Mouse (Mus musculus) intestine, embryonic 14.5 days (tissue): ENCODE measurements at regions not wholly inside any gene's neighbourhood (a gene's known extent, or its start where the extent isn't known, plus 50 kb on each side); places are given as distances from the start of the nearest gene placed in this dataset.

Source experiments
- ATAC-seq: fragments of 200-750 bp; cut with Nextera tagmentation; replicated peaks from 2 replicates; pipeline ENCODE4 v1.8.0; 2017; ENCODE audit warnings: low read depth, moderate number of reproducible peaks, moderate TSS enrichment, moderate library complexity; ENCODE audit not compliant: low FRiP score, low TSS enrichment
- DNase-seq: peaks from one replicate; pipeline ENCODE4 v3.0.0-alpha.2; 2018; ENCODE audit warnings: low spot score
- H3K27ac ChIP-seq: fragments of 300-500 bp; sonication (generic); 2 replicates; pipeline ENCODE4 v1.5.1; 2014; ENCODE audit warnings: low read depth, mild to moderate bottlenecking, control low read depth
- H3K27me3 ChIP-seq: fragments of 300-500 bp; sonication (generic); replicated peaks from 2 replicates; pipeline ENCODE4 v1.6.1; 2014; ENCODE audit warnings: low read length, control low read depth; ENCODE audit not compliant: control insufficient read depth, insufficient read depth
- H3K36me3 ChIP-seq: fragments of 300-500 bp; sonication (generic); 2 replicates; pipeline ENCODE4 v1.6.1; 2014; ENCODE audit warnings: low read length, control low read depth; ENCODE audit not compliant: control insufficient read depth, insufficient read depth
- H3K4me1 ChIP-seq: fragments of 300-500 bp; sonication (generic); replicated peaks from 2 replicates; pipeline ENCODE4 v1.6.1; 2014; ENCODE audit warnings: low read length, control low read depth, mixed read lengths; ENCODE audit not compliant: control insufficient read depth, insufficient read depth
- H3K4me2 ChIP-seq: fragments of 300-500 bp; sonication (generic); 2 replicates; pipeline ENCODE4 v1.6.1; 2014; ENCODE audit warnings: low read length
- H3K4me3 ChIP-seq: fragments of 300-500 bp; sonication (generic); 2 replicates; pipeline ENCODE4 v1.5.1; 2014; ENCODE audit warnings: low read depth, low read length, control low read depth, mixed read lengths
- H3K9ac ChIP-seq: fragments of 300-500 bp; sonication (generic); 2 replicates; pipeline ENCODE4 v1.6.1; 2014; ENCODE audit warnings: mild to moderate bottlenecking, low read length
- H3K9me3 ChIP-seq: fragments of 300-500 bp; sonication (generic); 2 replicates; pipeline ENCODE4 v1.6.1; 2016; ENCODE audit warnings: low read length, control low read depth; ENCODE audit not compliant: control insufficient read depth
- WGBS: fragments of 180-500 bp; shearing (Covaris S2); extraction: QIAGEN DNeasy Blood & Tissue Kit; methylation state at CpG from one replicate; pipeline ENCODE4 v1.1.7; 2014; 5-methylcytosine and 5-hydroxymethylcytosine counted together

GRCm38 (mm10) chr6:93253746-93254145, 310.5 kb upstream of the Adamts9 start:
- no peak overlapping the region for H3K27ac ChIP-seq
- H3K4me2 ChIP-seq, result no peak overlapping the region
- H3K36me3 ChIP-seq, result no peaks in the 10 kb centered on the region
- ATAC-seq (no peak), DNase-seq (no peak)
- H3K9me3 ChIP-seq, result no peaks in the 10 kb centered on the region
- no peak overlapping the region for H3K4me3 ChIP-seq
- H3K9ac ChIP-seq, result no peak overlapping the region
- no peaks in the 10 kb centered on the region for H3K27me3 ChIP-seq
- WGBS, result 73% methylated on average over 7 of the region's 7 CpGs
- no peaks in the 10 kb centered on the region for H3K4me1 ChIP-seq

DNA sequence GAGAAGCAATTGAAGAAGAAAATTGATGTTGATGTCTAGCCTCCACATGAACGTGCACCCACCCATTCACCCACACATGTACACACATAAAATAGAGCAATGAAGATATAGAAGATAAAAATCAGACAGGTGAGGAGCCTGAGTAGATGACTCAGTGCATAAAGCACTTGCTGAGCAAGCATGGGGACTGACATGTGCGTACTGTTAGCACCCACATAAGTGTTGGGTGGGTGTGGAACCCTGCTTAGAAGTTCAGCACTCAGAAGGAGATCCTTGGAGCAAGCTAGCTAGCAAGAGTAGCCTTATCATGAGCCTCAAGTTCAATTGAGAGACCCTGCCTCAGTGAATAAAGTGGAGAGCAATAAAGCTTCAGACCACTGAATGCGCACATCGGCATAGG, 305.7 kb upstream of the Adamts9 start:
- no peaks in the 10 kb centered on the region for H3K27me3 ChIP-seq
- H3K36me3 ChIP-seq, result no peaks in the 10 kb centered on the region
- ATAC-seq (no peak), DNase-seq (no peak)
- no peak overlapping the region for H3K9ac ChIP-seq
- H3K27ac ChIP-seq, result no peak overlapping the region
- H3K9me3 ChIP-seq, result no peaks in the 10 kb centered on the region
- 94% methylated on average over 4 of the region's 4 CpGs for WGBS
- no peak overlapping the region for H3K4me3 ChIP-seq
- no peaks in the 10 kb centered on the region for H3K4me1 ChIP-seq
- no peak overlapping the region for H3K4me2 ChIP-seq

- no peak overlapping the region for H3K4me3 ChIP-seq
- no peaks in the 10 kb centered on the region for H3K4me1 ChIP-seq
- H3K9me3 ChIP-seq, result no peaks in the 10 kb centered on the region
- H3K27me3 ChIP-seq, result no peaks in the 10 kb centered on the region
- ATAC-seq (no peak), DNase-seq (no peak)
- H3K36me3 ChIP-seq, result no peaks in the 10 kb centered on the region
- no peak overlapping the region for H3K9ac ChIP-seq
- no peak overlapping the region for H3K27ac ChIP-seq
- 64% methylated on average over 6 of the region's 6 CpGs for WGBS
- no peak overlapping the region for H3K4me2 ChIP-seq
Measured at GRCm38 (mm10) chr6:93246498-93247242, 303.4 kb upstream of the Adamts9 start.

GRCm38 (mm10) chr6:93235550-93235949, 292.3 kb upstream of the Adamts9 start:
- WGBS, result 66% methylated on average over 5 of the region's 5 CpGs
- H3K27ac ChIP-seq, result no peak overlapping the region
- no peak overlapping the region for H3K9ac ChIP-seq
- H3K36me3 ChIP-seq, result no peaks in the 10 kb centered on the region
- no peaks in the 10 kb centered on the region for H3K27me3 ChIP-seq
- no peak overlapping the region for H3K4me3 ChIP-seq
- no peaks in the 10 kb centered on the region for H3K4me1 ChIP-seq
- DNase-seq (no peak), ATAC-seq (no peak)
- no peaks in the 10 kb centered on the region for H3K9me3 ChIP-seq
- no peak overlapping the region for H3K4me2 ChIP-seq

- 82% methylated on average over 9 of the region's 9 CpGs for WGBS
- Histone ChIP-seq H3K27me3 (no peaks in the 10 kb centered on the region), H3K4me3 (no peak overlapping the region), H3K4me2 (no peak overlapping the region), H3K36me3 (no peaks in the 10 kb centered on the region), H3K4me1 (no peaks in the 10 kb centered on the region), H3K27ac (no peak overlapping the region), H3K9ac (no peak overlapping the region), H3K9me3 (no peaks in the 10 kb centered on the region)
- no peak for ATAC-seq
- DNase-seq, result no peak
Measured at GRCm38 (mm10) chr6:93232636-93233035, 289.3 kb upstream of the Adamts9 start.

DNA sequence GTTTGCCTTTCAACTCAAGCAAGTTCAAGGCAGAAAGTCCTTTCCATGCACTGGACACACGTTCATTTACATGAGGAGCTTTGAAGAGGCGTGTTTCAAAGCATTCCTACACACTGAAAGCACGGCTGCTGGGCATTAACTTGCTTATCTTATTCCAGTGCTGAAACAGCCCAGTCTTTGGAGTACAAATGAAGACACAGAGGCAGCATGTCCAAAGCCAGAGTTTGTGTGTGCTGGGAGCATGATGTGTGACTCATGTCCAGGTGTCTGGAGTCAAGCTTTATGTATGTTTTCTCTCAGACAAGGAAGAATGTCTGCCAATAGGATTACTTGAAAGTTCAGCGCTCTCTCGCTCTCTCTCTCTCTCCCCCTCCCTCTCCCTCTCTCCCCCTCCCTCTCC, 287.2 kb upstream of the Adamts9 start:
- Histone ChIP-seq H3K27me3 (no peaks in the 10 kb centered on the region), H3K36me3 (no peaks in the 10 kb centered on the region), H3K4me2 (no peak overlapping the region), H3K4me1 (no peaks in the 10 kb centered on the region), H3K4me3 (no peak overlapping the region), H3K27ac (no peak overlapping the region), H3K9ac (no peak overlapping the region), H3K9me3 (no peaks in the 10 kb centered on the region)
- WGBS, result 43% methylated on average over 5 of the region's 5 CpGs
- ATAC-seq (no peak), DNase-seq (peak; percentile 56)

- no peak overlapping the region for H3K4me2 ChIP-seq
- DNase-seq, result no peak
- WGBS, result 92% methylated on average over 2 of the region's 2 CpGs
- H3K27ac ChIP-seq, result no peak overlapping the region
- H3K36me3 ChIP-seq, result no peaks in the 10 kb centered on the region
- peaks cover 6% of the 10 kb centered on the region for H3K4me1 ChIP-seq
- H3K9ac ChIP-seq, result no peak overlapping the region
- ATAC-seq, result no peak
- H3K9me3 ChIP-seq, result no peaks in the 10 kb centered on the region
- no peaks in the 10 kb centered on the region for H3K27me3 ChIP-seq
- H3K4me3 ChIP-seq, result no peak overlapping the region
Measured at GRCm38 (mm10) chr6:93229320-93229719, 286.0 kb upstream of the Adamts9 start.

DNA sequence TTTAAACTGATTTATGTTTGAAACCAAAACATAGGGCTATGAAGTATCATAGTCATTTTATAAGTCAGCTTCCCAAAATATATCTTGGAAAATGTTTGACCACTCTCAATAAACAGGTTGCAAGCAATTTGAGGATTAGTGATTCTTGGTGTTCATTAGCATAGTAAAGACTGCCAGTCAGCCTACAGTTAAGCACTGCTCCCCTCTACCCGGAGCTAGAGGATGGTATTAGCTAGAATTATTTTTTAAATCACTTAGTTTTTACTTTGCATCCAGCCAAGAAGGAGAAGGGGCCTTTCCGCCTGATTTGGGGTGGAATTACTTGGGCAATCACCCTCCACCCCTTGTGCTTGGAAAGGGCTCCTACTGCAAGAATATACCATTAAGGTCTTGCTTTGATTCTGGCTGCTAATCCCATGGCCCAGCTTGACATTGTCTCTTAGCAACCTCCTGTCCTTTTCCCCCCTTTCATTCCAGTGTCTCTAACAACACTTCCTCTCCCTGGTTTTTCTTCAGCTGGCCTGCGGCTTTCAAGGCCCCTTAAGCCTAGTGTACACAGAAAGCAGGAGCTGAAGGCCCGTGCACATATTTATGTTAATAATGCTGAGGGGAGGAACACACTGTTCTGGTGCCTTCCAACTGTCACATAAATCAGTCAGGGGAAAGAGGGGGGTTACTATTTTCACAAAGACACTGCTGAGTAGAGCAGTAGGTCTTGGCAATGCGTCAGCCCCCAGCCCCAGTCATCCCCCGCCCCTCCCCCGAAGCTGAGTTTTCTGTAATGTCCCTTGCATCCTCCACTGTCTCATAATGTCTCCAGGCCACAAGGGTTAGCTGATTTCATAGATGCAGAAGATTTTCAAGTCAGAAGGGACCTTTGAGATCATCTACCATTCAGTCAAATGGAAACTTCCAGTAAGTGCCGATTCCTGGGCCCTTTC, 280.6 kb upstream of the Adamts9 start:
- H3K27ac ChIP-seq, result peak overlapping the region; percentile 57
- DNase-seq, result no peak
- H3K9ac ChIP-seq, result no peak overlapping the region
- no peak overlapping the region for H3K4me3 ChIP-seq
- peaks cover 18% of the 10 kb centered on the region for H3K4me1 ChIP-seq
- WGBS, result 27% methylated on average over 8 of the region's 8 CpGs
- no peaks in the 10 kb centered on the region for H3K27me3 ChIP-seq
- no peaks in the 10 kb centered on the region for H3K9me3 ChIP-seq
- no peaks in the 10 kb centered on the region for H3K36me3 ChIP-seq
- H3K4me2 ChIP-seq, result no peak overlapping the region
- peak; percentile 84 for ATAC-seq
